Mouse (Mus musculus) heart, postnatal 10 days (tissue): Measurements from ENCODE around the gene Ess2. TPM values are rescaled to one million over a fixed set of nuclear protein-coding genes. Genes with fewer than 3 reads are reported as not detected.

Experiments used
- DNase-seq, 2 experiments: peaks; one replicate each; pipeline ENCODE4 v3.0.0; 2021
- intact Hi-C: fragments of 180-260 bp; cut with DNase I; formaldehyde crosslinking; loops from one replicate; pipeline ENCODE4 v1.15.1; 2025
- total RNA-seq, 2 experiments: library from RNA; stranded (reverse); gene quantifications; 2 replicates each; pipeline ENCODE4 v1.2.3; 2021

Gene Ess2
- total RNA-seq, 2 experiments from 2014 or later, result 16.3 to 16.5 TPM

DNA sequence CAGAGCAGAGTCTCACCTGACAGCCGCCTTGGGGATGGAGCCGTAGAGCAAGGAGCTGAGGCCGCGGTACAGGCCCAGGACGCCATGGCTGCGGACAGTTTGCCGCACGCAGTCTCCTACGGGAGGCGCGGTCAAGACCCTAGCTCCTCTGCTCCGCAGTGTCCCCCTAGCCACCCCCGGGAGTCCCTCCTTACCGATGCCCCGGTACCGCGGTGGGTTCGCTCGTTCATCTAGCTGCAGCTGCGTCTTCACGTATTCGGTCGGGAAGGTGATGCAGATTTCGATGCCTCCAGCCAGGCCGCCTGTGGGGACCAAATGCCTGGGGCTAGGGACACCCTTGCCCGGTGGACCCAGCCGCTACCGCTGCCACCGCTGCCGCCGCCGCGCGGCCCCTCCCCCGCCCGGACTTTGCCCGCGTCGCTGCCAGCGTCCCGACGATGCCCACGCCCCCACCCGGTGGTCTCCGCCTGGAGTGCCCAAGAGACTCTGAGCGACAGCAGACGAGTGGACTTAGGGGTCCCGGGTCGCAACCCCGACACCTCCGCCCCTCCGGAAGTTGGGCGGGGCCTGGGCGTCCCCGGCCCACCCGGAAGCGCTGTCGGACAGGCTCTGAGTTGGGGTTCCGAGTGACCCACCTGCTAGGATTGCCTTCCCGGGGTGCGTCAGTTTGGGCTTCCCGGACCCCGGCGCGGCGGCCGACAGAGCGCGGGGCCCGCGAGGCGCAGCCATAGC is 16.4 kb upstream of the Ess2 start:
- intact Hi-C loops, result loop anchor here (2.0 kb wide), 1 partner anchor 59 kb away; no protein-coding TSS in a partner anchor

DNA sequence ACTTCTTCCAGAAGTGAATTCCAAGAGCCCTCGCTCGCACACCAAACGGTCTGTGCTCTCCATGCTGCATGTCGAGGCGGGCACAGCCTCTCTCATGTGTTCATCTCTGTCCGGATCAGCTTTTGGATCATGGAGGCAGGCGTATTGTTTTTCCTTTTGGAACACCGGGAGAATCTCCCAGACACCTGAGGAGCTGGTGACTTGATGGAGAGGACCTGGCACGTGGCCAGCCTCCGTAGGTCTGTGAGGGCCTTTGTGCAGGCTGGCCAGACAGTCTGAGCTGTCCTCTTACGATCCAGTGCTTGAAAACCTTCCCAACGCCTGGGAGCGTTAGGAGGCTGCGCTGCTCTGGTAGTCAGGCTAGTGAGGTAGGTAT is 11.0 kb upstream of the Ess2 start:
- no peak for DNase-seq
- intact Hi-C loops, result no loop called here

More for the DNA sequence above, 16.4 kb upstream of the Ess2 start:
- peak in 1 of 2 experiments; percentile 55 for DNase-seq

DNA sequence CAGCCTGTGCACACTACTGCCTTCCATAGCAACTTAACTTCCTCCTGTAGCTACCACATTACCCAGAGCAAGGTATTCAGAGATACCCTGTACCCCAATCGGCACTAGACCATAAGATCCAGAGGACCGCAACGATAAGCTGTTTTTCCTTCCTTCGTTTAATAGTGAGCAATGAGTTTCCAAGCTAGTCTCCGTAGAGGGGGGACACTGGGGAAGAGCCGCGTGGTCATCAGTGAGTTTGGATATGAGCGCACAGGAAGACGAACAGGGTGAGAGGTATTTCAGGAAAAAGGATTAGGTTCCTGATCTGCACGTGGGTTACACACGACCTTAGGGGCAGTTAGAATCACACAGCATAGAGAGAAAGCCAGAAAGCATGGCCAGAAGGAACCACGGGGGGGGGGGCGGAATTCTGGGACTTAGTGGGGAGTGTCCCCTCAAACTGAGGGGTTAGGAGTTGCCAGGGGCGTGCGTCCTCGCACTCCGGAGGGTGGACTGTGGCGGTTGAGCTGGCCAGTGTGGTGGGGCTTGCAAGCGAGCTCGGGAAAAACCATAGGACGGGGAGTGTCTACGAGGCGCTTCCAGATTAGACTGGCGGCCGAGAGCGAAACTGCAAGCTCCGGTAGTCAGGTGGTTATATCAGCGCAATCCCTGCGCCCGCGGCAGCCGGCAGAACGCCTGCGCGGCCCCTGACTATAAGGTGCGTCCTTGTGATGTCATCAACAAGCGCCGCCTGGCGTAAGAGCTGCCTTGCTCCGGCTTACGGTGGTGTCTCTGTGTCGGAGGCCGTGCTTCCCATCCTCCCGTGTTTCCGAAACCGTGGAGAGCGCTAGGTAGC is 10.4 kb upstream of the Ess2 start:
- peak; percentile 96 to 97 for DNase-seq
- intact Hi-C loops, result loop anchor here (1.0 kb wide), 1 partner anchor 9 kb away; no protein-coding TSS in a partner anchor

DNA sequence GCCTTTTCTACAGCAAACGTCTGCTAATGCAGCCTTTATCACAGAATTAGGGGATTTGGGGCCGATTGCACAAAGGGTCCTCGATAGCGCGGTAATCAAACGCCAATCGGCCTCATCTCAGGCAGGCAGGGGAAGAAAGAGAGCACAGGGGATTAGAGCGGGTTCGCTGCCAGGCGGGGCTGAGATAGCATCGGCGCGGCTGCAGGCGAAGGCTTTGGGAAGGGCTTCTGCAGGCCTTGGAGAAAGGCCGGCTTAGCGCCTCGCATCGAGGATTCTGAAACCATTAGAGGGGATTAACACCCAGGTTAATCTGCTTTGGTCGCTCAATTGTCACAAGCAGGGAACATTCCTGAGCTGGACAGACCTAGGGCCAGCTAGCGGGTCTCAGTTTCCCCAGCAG is 9.4 kb upstream of the Ess2 start:
- no peak for DNase-seq
- intact Hi-C loops, result no loop called here

DNA sequence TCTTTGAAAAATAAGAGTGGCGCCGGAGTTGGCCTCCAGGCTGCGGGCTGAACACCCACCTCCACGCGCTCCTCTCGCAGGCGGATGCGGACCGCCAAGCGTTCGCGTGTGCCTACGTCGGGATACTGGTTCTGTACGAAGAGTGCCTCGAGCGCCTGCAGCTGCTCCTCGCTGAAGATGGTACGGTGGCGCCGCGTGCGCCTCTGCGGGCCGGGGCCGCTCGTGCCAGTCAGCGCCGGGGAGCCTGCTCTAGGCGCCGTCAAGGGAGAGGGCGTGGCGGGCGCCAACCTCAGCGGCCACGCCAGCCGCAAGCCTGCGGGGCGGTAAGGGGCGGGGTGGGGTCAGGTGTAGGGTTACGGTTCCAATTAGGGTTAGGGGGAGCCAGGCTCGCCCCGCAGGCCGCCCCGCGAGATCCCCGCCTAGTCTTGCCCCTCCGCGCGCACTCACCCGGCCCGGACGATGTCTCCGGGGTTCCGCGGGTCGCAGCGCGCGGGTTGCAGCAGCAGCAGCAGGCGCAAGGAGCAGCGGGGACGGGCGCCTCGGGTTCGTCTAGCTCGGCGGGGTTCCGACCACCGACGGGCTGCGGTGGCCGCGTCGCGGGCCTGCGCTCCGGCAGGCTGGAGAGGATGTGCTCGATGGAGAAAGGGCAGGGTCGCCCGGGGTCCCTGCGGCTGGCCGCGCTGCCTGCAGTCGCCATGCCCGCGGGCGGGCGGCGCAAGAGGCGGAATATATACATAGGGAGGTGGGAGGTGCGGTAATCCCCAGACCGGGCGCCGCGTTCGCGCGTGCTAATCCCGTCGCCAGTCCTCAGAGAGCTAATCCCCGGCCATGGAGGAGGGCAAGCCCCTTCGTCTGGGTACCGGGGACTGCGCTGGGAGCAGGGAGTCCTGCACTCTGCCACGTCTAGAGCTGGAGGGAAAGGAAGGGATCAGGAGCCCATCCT is 3.4 kb upstream of the Ess2 start, which contains the start of gene Gsc2:
Gene Gsc2 (minus strand): TSS at position 753 of the 943 bp plus-strand sequence.
- intact Hi-C loops, result no loop called here
- DNase-seq, result no peak

DNA sequence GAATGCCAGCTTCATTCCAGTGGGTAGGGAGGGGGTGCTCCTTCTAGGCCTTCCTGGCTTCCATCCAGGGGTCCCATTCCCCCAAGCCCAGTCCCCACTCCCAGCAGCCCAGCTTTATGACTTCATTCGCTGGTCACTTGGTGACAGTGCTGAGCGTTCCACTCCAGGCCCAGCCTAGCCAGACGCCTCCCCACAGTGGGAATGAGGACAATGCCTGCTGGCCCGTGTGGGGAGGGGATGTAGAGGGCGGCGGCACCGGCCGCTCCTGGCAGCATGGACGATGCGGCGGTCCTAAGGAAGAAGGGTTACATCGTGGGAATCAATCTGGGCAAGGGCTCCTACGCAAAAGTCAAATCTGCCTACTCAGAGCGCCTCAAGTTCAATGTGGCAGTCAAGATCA is 12.7 kb downstream of the Ess2 start, which contains the start of the genes Dgcr2 and Tssk2:
Gene Dgcr2 (minus strand): TSS at position 101 of the 400 bp plus-strand sequence.
Gene Tssk2 (plus strand): TSS at position 176 of the 400 bp plus-strand sequence.
- intact Hi-C loops, result no loop called here

DNA sequence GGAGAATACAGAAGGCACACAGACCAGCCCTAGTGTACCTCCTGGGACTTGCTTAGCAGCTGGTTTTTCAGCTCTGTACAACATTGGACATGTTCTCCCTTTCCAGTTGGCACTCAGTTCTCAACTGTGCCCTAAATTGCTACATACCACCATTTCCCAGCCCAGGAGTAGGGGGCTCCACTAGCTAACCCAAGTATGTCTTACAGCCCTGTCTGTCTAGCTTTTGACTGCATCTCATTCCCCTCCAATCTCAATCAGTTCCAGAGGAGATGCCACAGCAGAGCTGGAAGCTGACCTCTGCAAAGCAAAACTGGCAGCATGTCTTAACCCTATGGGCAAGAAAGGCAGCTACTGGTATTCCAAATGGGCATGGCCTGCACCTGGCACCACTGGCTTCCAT is 15.1 kb downstream of the Ess2 start:
- DNase-seq, result no peak
- intact Hi-C loops, result no loop called here

More for the DNA sequence above, 12.7 kb downstream of the Ess2 start, which contains the start of the genes Dgcr2 and Tssk2:
- DNase-seq, result no peak

DNA sequence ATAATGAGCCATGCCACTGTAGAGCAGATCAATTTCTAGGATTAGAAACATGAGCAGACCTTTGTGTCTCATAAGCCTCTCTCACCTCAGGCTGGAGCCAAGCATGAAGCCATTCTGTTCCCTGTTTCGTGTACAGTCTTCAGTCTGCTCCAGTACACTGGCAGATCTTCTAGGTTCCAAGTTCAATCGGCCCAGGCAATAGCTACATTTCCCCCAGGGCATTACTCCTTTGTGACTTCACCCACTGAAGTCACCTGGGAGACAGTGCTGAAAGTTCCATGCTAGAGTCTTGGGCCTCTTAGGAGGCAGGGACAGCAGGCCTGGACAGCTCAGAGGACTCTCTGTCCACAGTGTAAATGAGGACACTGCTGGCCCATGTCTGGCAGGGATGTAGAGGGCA is 17.2 kb downstream of the Ess2 start, which contains the start of gene Tssk1:
Gene Tssk1 (plus strand): TSS at position 301 of the 400 bp plus-strand sequence.
- intact Hi-C loops, result loop anchor here (2.0 kb wide), 1 partner anchor 17 kb away; the partner anchor contains the start of gene Ess2
- DNase-seq, result no peak

DNA sequence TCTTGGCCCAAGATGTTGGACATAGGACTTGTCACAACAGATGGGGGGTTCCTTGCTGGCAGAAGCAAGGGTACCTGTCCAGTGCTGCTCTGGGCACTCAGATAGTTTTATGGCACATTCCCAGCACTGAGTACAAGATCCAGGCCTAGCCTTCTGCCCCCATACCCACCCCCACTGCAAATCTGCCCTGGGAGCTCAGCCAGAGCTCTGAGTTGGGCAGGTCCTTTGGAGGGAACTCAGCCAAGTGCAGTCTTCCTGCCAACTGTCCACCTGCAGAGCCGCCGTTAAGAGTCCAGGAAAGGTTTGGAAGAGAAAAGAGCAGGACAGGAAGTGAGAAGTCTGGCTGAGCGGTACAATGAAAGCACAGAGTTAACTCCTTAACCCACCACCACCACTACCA is 18.5 kb downstream of the Ess2 start:
- intact Hi-C loops, result loop anchor here (2.0 kb wide), 1 partner anchor 18 kb away; the partner anchor contains the start of gene Ess2
- DNase-seq, result peak; percentile 66 to 74

DNA sequence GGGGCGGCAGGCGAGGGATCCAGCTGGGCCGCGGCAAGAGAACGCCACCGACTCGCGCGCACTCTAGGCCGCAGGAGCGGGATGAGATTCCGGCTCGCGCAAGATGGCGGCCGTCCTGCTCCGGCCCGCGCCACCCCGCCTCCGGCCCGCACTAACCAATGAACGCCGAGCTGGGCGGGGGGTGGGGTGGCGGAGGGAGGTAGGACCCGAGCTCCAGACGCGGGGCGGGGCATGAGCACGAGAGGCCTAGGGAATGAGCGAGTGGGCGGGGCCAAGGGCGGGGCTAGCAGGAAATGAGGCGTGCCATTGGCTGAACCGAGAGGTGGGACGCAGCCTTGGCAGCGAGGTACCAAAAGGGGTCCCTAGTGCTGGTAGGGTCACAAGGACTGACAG is 19.6 kb downstream of the Ess2 start, which contains the start of gene Gm20518:
Gene Gm20518 (minus strand): TSS at position 105 of the 393 bp plus-strand sequence.
- DNase-seq, result peak; percentile 99 to 100
- intact Hi-C loops, result no loop called here

DNA sequence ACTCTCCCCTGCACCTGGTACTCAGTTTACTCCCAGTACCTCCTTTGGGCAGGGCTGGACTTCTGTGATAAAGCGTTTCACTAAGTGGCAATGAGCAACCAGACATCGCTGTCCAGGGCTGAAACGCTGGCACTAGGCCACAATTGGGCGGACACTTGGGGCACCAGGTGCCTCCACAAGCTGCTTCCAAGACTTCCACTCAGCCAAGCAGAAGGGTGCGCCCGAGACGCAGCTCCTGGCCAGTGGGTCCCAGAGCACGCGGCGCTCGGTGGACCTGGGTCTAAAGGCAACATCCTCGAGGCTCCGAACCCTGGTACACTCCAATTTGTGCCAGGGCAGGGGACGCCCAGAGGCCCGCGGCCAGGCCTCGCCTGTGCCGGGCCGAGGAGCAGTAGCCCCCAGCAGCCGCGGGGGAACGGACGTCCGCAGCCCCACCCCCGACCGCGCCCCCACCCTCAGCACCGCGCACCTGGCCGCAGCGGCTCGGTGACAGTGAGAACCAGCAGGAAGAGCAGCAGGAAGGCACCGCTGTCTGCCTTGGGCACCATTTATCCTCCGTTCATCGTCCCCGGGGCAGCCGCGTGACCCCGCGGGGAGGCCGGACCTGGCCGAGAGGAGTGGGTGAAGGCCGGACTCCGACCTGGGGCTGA is 20.1 kb downstream of the Ess2 start:
- intact Hi-C loops, result no loop called here

DNA sequence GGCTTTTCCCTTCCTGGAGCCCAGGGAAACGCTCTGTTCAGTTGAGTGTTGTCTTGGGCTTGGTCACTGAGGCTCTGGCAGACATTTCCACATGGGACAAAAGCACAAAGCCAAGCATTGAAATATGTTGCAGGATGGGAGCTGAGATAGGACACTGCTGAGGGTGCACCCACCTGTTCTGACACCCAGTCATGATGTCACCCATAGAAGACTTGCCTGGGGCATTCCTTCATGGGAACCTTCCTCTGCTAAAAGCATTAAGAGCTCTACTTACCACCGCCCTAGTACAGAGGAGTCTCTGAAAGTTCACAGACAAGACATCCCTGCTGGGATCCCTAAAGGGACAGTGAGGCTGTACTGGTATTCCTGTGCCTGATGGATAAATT is 20.8 kb downstream of the Ess2 start:
- intact Hi-C loops, result no loop called here
- no peak for DNase-seq

More for the DNA sequence above, 20.1 kb downstream of the Ess2 start:
- DNase-seq, result peak; percentile 83 to 85

DNA sequence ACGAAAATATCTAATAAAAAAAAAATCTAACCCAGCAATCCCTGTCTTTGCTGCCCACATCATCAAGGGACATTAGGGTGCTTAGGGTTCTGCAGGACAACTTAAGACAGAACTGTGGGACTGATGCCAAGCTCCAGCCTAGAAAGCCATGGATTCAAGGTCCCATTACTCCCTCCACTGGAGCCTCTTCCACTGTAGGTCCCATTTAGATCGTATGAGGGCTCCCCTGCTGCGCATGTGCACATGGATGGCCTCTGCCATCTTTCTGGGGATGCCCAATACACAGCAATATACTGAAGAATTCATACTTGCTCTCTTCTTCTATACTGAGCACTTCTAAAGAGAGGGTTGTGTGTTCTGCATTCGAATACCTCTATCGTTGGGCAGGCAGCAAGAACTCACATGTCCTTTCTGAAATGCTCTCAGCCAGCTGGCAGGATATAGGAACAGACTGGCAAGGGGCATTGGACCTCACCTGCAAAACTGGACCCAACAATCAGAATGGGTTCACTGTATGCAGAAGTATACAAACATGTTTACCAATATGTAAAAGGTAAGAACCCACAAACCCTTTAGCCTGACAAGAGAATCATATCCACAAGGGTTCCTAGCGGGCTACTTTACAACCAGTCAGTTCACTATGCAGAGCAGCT is 21.3 kb downstream of the Ess2 start:
- DNase-seq, result no peak
- intact Hi-C loops, result no loop called here

DNA sequence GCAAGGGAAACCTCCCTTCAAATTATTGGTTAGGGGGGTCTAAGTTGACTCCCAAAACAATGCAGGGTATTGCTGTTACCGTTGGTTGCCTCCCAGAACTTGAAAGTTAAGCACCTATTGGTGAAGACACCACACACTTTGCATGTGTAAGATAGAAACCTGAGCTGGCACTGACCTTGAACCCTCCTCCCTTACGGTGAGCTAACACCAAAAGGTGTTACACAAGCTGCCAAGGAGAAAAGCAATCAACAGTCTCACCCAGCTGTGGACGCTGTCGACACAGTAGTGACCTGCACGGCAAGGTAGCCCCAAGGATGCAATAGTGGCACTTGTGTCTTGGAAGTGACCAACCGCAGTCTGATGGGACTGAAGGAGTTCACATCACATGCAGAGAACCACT is 27.0 kb downstream of the Ess2 start:
- no peak for DNase-seq

DNA sequence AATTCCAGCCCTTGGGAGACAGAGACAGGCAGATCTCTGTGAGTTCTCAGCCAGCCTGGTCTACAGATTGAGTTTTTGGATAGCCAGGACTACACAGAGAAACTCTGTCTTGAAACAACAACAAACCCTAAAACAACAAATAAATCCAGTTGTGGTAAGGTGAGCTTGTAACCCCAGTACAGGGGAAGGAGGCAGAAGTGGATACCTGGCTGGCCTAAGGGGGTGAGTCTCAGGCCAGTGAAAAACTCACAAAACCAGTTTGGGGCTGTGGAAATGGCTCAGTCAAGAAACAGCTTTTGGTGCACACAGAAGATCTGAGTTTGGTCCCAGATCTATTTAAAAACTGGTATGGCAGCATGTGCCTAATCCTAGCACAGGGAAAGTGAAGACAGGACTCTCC is 29.0 kb downstream of the Ess2 start:
- DNase-seq, result no peak

More for the DNA sequence above, 27.0 kb downstream of the Ess2 start:
- intact Hi-C loops, result no loop called here

DNA sequence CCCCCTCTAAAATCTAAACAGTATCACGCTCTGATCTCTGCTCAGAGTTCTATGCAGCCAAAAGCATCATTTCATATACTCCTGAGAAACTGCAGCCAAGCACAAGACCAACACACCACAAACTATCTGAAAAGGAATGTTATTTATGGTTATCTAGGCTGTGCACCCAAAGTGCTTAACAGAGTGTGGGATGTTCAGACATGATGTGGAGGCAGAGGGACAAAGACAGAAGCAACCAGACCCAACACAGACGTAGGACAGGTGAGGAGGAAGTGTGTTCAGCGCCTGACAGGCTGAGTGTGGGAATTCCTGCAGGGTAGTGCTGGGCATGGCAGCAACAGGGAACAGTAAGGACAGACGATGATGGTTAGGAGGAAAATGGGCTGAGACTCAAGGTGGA is 31.6 kb downstream of the Ess2 start:
- DNase-seq, result no peak
- intact Hi-C loops, result no loop called here

More for the DNA sequence above, 29.0 kb downstream of the Ess2 start:
- intact Hi-C loops, result no loop called here

DNA sequence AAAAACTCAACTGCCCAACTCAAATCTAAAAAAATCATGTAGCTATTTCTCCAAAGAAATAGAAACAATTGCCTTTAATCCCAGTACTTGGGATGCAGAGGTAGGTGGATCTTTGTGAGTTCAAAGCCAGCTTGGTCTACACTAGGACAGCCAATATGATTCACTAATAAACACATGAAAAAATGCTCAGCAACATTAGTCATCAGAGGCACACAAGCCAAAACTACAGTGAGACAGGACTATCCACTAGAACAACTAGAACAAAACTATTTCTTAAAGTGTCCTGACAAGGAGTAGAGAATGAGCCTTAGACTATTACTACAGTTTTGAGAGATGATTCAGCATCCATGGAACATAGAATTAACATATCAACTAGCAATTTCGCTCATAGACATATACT is 35.1 kb downstream of the Ess2 start:
- no peak for DNase-seq
- intact Hi-C loops, result no loop called here

DNA sequence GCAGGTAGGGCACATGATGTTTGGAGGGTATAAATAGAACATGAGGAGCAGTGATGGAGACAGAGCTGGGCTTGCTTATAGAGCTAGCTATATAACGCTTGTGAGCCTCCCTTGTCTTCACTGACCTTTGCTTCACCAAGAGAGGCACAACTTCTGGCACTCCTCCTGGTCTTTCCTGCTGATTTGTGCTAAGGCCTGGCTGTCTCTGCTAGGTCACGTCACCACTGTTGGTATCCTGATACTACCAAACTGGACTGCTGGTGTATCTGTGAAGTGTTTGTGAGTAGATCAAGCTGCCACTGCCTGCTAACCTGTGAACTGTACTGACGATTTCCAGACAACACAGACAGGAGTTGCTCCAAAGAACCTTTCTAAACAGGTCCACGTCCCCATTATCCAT is 36.0 kb downstream of the Ess2 start:
- peak; percentile 29 to 48 for DNase-seq
- intact Hi-C loops, result no loop called here

DNA sequence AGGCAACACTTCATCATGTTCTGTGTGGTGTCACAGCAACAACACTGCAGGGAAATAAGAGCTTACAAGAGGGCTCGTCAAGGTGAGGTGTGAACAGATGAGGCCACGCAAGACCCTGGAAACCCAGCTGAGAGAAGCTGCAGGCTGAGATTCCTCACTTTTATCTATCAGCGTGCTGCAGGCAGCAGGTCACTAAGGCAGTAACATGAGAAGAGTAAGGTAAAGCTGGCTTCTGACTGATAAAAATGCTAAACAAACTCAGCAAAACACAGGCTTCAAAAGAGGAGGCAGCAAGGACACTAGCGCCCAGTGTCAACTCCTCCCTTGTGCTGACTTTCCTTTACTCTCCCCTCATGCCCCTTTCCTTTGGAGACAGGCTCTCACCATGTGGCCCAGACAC is 38.2 kb downstream of the Ess2 start:
- intact Hi-C loops, result no loop called here
- DNase-seq, result no peak
